Mouse (Mus musculus): Measurements from ENCODE around the gene Vti1a.

Gene Vti1a

GRCm38 (mm10) chr19:55592876-55593691, 277.0 kb downstream of the Vti1a start:
- DNase-seq = peak; percentile 36 to 48

- no peak for DNase-seq
Observed at GRCm38 (mm10) chr19:55593729-55594444, 277.8 kb downstream of the Vti1a start.

- DNase-seq = no peak
Observed at GRCm38 (mm10) chr19:55594451-55594850, 278.4 kb downstream of the Vti1a start.

- no peak for DNase-seq
Observed at GRCm38 (mm10) chr19:55595945-55596649, 280.0 kb downstream of the Vti1a start.

GRCm38 (mm10) chr19:55596804-55597203, 280.7 kb downstream of the Vti1a start:
- no peak for DNase-seq

- DNase-seq = no peak
Observed at GRCm38 (mm10) chr19:55597296-55597695, 281.2 kb downstream of the Vti1a start.

- no peak for DNase-seq
Observed at GRCm38 (mm10) chr19:55597951-55598350, 281.9 kb downstream of the Vti1a start.

- DNase-seq = no peak
Observed at GRCm38 (mm10) chr19:55599124-55599523, 283.0 kb downstream of the Vti1a start.

- no peak for DNase-seq
Observed at GRCm38 (mm10) chr19:55607725-55608124, 291.6 kb downstream of the Vti1a start.

- no peak for DNase-seq
Observed at GRCm38 (mm10) chr19:55608858-55609375, 292.8 kb downstream of the Vti1a start.

- DNase-seq = no peak
Observed at GRCm38 (mm10) chr19:55609806-55610205, 293.7 kb downstream of the Vti1a start.

GRCm38 (mm10) chr19:55615743-55616142, 299.6 kb downstream of the Vti1a start:
- DNase-seq = peak; percentile 33 to 35

- DNase-seq = peak; percentile 73 to 74
Observed at GRCm38 (mm10) chr19:55616276-55616675, 300.2 kb downstream of the Vti1a start.

GRCm38 (mm10) chr19:55616937-55617336, 300.8 kb downstream of the Vti1a start:
- no peak for DNase-seq

- no peak for DNase-seq
Observed at GRCm38 (mm10) chr19:55618546-55618945, 302.5 kb downstream of the Vti1a start.

- DNase-seq = no peak
Observed at GRCm38 (mm10) chr19:55620411-55621008, 304.4 kb downstream of the Vti1a start.

- peak in 1 of 2 experiments; percentile 41 for DNase-seq
Observed at GRCm38 (mm10) chr19:55621011-55621625, 305.0 kb downstream of the Vti1a start.

GRCm38 (mm10) chr19:55622821-55623220, 306.7 kb downstream of the Vti1a start:
- no peak for DNase-seq

GRCm38 (mm10) chr19:55623605-55624004, 307.5 kb downstream of the Vti1a start:
- DNase-seq = peak; percentile 44 to 50

GRCm38 (mm10) chr19:55626483-55626882, 310.4 kb downstream of the Vti1a start:
- no peak for DNase-seq

GRCm38 (mm10) chr19:55626952-55627351, 310.9 kb downstream of the Vti1a start:
- DNase-seq = no peak

GRCm38 (mm10) chr19:55635488-55635887, 319.4 kb downstream of the Vti1a start:
- peak; percentile 35 to 39 for DNase-seq
